Mouse (Mus musculus) limb, embryonic 12.5 days (tissue): ENCODE data around the gene Coro1b. TPM values are rescaled to one million over a fixed set of nuclear protein-coding genes. Genes with fewer than 3 reads are reported as not detected.
A peak's percentile ranks its signal among the peaks of the same experiment; 100 is the strongest.

Experiments used
- ATAC-seq: fragments of 200-750 bp; cut with Nextera tagmentation; 2 replicates; pipeline ENCODE4 v1.8.0; 2017; ENCODE audit warnings: low read depth, moderate TSS enrichment; ENCODE audit not compliant: insufficient number of reproducible peaks, insufficient read depth, low FRiP score, low TSS enrichment
- H3K27ac ChIP-seq: fragments of 300-500 bp; sonication (generic); 2 replicates; pipeline ENCODE4 v1.5.1; 2016; ENCODE audit warnings: mild to moderate bottlenecking, moderate library complexity
- H3K27me3 ChIP-seq: fragments of 300-500 bp; sonication (generic); 2 replicates; pipeline ENCODE4 v1.6.1; 2016; ENCODE audit warnings: mild to moderate bottlenecking, moderate library complexity
- H3K36me3 ChIP-seq: fragments of 300-500 bp; sonication (generic); 2 replicates; pipeline ENCODE4 v1.6.1; 2016; ENCODE audit warnings: mild to moderate bottlenecking, moderate library complexity
- H3K4me1 ChIP-seq: fragments of 300-500 bp; sonication (generic); replicated peaks from 2 replicates; pipeline ENCODE4 v1.6.1; 2016
- H3K4me2 ChIP-seq: fragments of 300-500 bp; sonication (generic); 2 replicates; pipeline ENCODE4 v1.6.1; 2016; ENCODE audit warnings: mild to moderate bottlenecking, moderate library complexity
- H3K4me3 ChIP-seq: fragments of 300-500 bp; sonication (generic); replicated peaks from 2 replicates; pipeline ENCODE4 v1.5.1; 2016; ENCODE audit warnings: mild to moderate bottlenecking
- H3K9ac ChIP-seq: fragments of 300-500 bp; sonication (generic); replicated peaks from 2 replicates; pipeline ENCODE4 v1.6.1; 2016; ENCODE audit warnings: mild to moderate bottlenecking, moderate library complexity
- H3K9me3 ChIP-seq: fragments of 300-500 bp; sonication (generic); 2 replicates; pipeline ENCODE4 v1.6.1; 2016; ENCODE audit warnings: mild to moderate bottlenecking, moderate library complexity
- WGBS: fragments of 180-500 bp; shearing (Covaris S2); methylation state at CpG from one replicate; pipeline ENCODE4 v1.1.7; 2016; 5-methylcytosine and 5-hydroxymethylcytosine counted together
- polyA plus RNA-seq: library from polyadenylated mRNA; unstranded; fragments of >200 nt; fragmentation: Nextera tagmentation; extraction: Ambion mirVana; gene quantifications from 2 replicates; pipeline ENCODE4 v1.2.1, GENCODE M21; 2016

Gene Coro1b
- polyA plus RNA-seq, 1 experiment from 2014 or later = 131 TPM

GRCm38 (mm10) chr19:4194021-4194724 is 45.8 kb downstream of the Coro1b start:
- peaks cover 39% of the 10 kb centered on the region for H3K4me1 ChIP-seq
- H3K9me3 ChIP-seq = no peaks in the 10 kb centered on the region
- peaks cover 61% of the 10 kb centered on the region for H3K36me3 ChIP-seq
- no peak for ATAC-seq
- 85% methylated on average over 8 of the region's 8 CpGs for WGBS
- no peaks in the 10 kb centered on the region for H3K27me3 ChIP-seq
- H3K9ac ChIP-seq = no peak overlapping the region
- no peak overlapping the region; the same call in 1 of the 2 replicates for H3K4me3 ChIP-seq
- H3K27ac ChIP-seq = no peak overlapping the region
- H3K4me2 ChIP-seq = no peak overlapping the region

- Histone ChIP-seq H3K9ac (no peak overlapping the region), H3K36me3 (peaks cover 69% of the 10 kb centered on the region), H3K27me3 (no peaks in the 10 kb centered on the region), H3K27ac (no peak overlapping the region), H3K4me3 (no peak overlapping the region), H3K9me3 (no peaks in the 10 kb centered on the region), H3K4me2 (no peak overlapping the region), H3K4me1 (peaks cover 42% of the 10 kb centered on the region)
- ATAC-seq = no peak
- WGBS = 83% methylated on average over 12 of the region's 12 CpGs
These were observed 46.6 kb downstream of the Coro1b start for GRCm38 (mm10) chr19:4194776-4195650.

- no peak for ATAC-seq
- peaks cover 73% of the 10 kb centered on the region for H3K36me3 ChIP-seq
- no peaks in the 10 kb centered on the region for H3K9me3 ChIP-seq
- WGBS = 64% methylated on average over 2 of the region's 2 CpGs
- H3K27me3 ChIP-seq = no peaks in the 10 kb centered on the region
- peaks cover 46% of the 10 kb centered on the region for H3K4me1 ChIP-seq
- H3K27ac ChIP-seq = no peak overlapping the region
- no peak overlapping the region for H3K9ac ChIP-seq
- no peak overlapping the region for H3K4me3 ChIP-seq
- H3K4me2 ChIP-seq = peak overlapping the region; percentile 6; the same call in 1 of the 2 replicates
These were observed 47.6 kb downstream of the Coro1b start for GRCm38 (mm10) chr19:4196048-4196447.

GRCm38 (mm10) chr19:4196548-4196947 is 48.1 kb downstream of the Coro1b start:
- Histone ChIP-seq H3K4me2 (peak overlapping the region; percentile 6), H3K9me3 (no peaks in the 10 kb centered on the region), H3K27me3 (no peaks in the 10 kb centered on the region), H3K4me1 (peaks cover 42% of the 10 kb centered on the region), H3K27ac (0 out of 2 replicates have a peak overlapping the region, but pooled peaks have one; percentile 42), H3K4me3 (no peak overlapping the region), H3K36me3 (peaks cover 73% of the 10 kb centered on the region), H3K9ac (no peak overlapping the region; the same call in 1 of the 2 replicates)
- WGBS = 16% methylated on average over 5 of the region's 5 CpGs
- ATAC-seq = no peak

- Histone ChIP-seq H3K9me3 (no peaks in the 10 kb centered on the region), H3K36me3 (peaks cover 73% of the 10 kb centered on the region), H3K4me1 (peaks cover 47% of the 10 kb centered on the region), H3K27me3 (no peaks in the 10 kb centered on the region), H3K4me3 (no peak overlapping the region), H3K4me2 (no peak overlapping the region), H3K9ac (no peak overlapping the region), H3K27ac (no peak overlapping the region)
- ATAC-seq = no peak
- 72% methylated on average over 3 of the region's 3 CpGs for WGBS
These were observed 48.8 kb downstream of the Coro1b start for GRCm38 (mm10) chr19:4197180-4197579.

- H3K36me3 ChIP-seq = peaks cover 39% of the 10 kb centered on the region
- peak; percentile 87 for ATAC-seq
- peaks cover 29% of the 10 kb centered on the region for H3K4me1 ChIP-seq
- WGBS = under 1% methylated on average over 34 of the region's 34 CpGs
- peak within 1 kb of the TSS; percentile 86 for H3K9ac ChIP-seq
- H3K27ac ChIP-seq = peak within 1 kb of the TSS; percentile 72
- no peaks in the 10 kb centered on the region for H3K9me3 ChIP-seq
- H3K4me3 ChIP-seq = peak within 1 kb of the TSS; percentile 71
- peaks cover 19% of the 10 kb centered on the region for H3K27me3 ChIP-seq
- H3K4me2 ChIP-seq = peak within 1 kb of the TSS; percentile 94
These were observed 53.0 kb downstream of the Coro1b start, which contains the start of gene Rad9a for GRCm38 (mm10) chr19:4201291-4201909. TSS of gene Rad9a (minus strand) at chr19:4201662.

- peaks cover 22% of the 10 kb centered on the region for H3K27me3 ChIP-seq
- WGBS = 37% methylated on average over 7 of the region's 7 CpGs
- 0 out of 2 replicates have a peak overlapping the region, but pooled peaks have one; percentile 29 for H3K27ac ChIP-seq
- peaks cover 22% of the 10 kb centered on the region for H3K4me1 ChIP-seq
- peak overlapping the region; percentile 86 for H3K9ac ChIP-seq
- peak overlapping the region; percentile 71 for H3K4me3 ChIP-seq
- peaks cover 32% of the 10 kb centered on the region for H3K36me3 ChIP-seq
- no peaks in the 10 kb centered on the region for H3K9me3 ChIP-seq
- no peak for ATAC-seq
- peak overlapping the region; percentile 94 for H3K4me2 ChIP-seq
These were observed 53.7 kb downstream of the Coro1b start for GRCm38 (mm10) chr19:4202149-4202548.

GRCm38 (mm10) chr19:4203148-4203547 is 54.7 kb downstream of the Coro1b start:
- no peak for ATAC-seq
- Histone ChIP-seq H3K27ac (no peak overlapping the region), H3K9me3 (no peaks in the 10 kb centered on the region), H3K4me3 (no peak overlapping the region), H3K27me3 (peaks cover 22% of the 10 kb centered on the region), H3K36me3 (peaks cover 22% of the 10 kb centered on the region), H3K4me2 (no peak overlapping the region), H3K9ac (no peak overlapping the region), H3K4me1 (peaks cover 22% of the 10 kb centered on the region)
- 56% methylated on average over 3 of the region's 3 CpGs for WGBS

Other genes with a start within 250 kb of the Coro1b start
- 41.3 and 47.0 TPM in 2 replicates for gene Tcirg1, start 241.5 kb upstream of the Coro1b start, polyA plus RNA-seq
- gene Ndufs8, start 235.8 kb upstream of the Coro1b start, polyA plus RNA-seq = 242 and 257 TPM in 2 replicates
- gene Aldh3b1, start 218.8 kb upstream of the Coro1b start, polyA plus RNA-seq = 0.60 and 0.65 TPM in 2 replicates
- gene Unc93b1, start 213.4 kb upstream of the Coro1b start, polyA plus RNA-seq = 11.7 and 12.1 TPM in 2 replicates
- not detected in 2 replicates for gene Aldh3b3, start 190.0 kb upstream of the Coro1b start, polyA plus RNA-seq
- gene Aldh3b2, start 176.3 kb upstream of the Coro1b start, polyA plus RNA-seq = 2.7 and 3.6 TPM in 2 replicates
- gene Acy3, start 162.0 kb upstream of the Coro1b start, polyA plus RNA-seq = 3.6 and 3.7 TPM in 2 replicates
- not detected in 2 replicates for gene Tbx10, start 155.9 kb upstream of the Coro1b start, polyA plus RNA-seq
- gene Nudt8, start 148.0 kb upstream of the Coro1b start, polyA plus RNA-seq = 30.8 and 31.5 TPM in 2 replicates
- gene Gm49405, start 148.0 kb upstream of the Coro1b start, polyA plus RNA-seq = 4.6 and 5.5 TPM in 2 replicates
- gene Doc2g, start 145.3 kb upstream of the Coro1b start, polyA plus RNA-seq = 6.8 and 7.6 TPM in 2 replicates
- gene Ndufv1, start 135.8 kb upstream of the Coro1b start, polyA plus RNA-seq = 180 and 201 TPM in 2 replicates
- 476 and 504 TPM in 2 replicates for gene Gstp1, start 110.6 kb upstream of the Coro1b start, polyA plus RNA-seq
- gene Gstp2, start 102.6 kb upstream of the Coro1b start, polyA plus RNA-seq = 1.8 and 10.6 TPM in 2 replicates
- not detected in 2 replicates for gene Gstp3, start 89.0 kb upstream of the Coro1b start, polyA plus RNA-seq
- not detected in 2 replicates for gene Cabp2, start 67.0 kb upstream of the Coro1b start, polyA plus RNA-seq
- 66.9 and 67.1 TPM in 2 replicates for gene Cdk2ap2, start 51.4 kb upstream of the Coro1b start, polyA plus RNA-seq
- 11.6 and 13.0 TPM in 2 replicates for gene Pitpnm1, start 48.6 kb upstream of the Coro1b start, polyA plus RNA-seq
- 86.5 and 87.5 TPM in 2 replicates for gene Aip, start 22.8 kb upstream of the Coro1b start, polyA plus RNA-seq
- not detected in 2 replicates for gene Gpr152, start 8.8 kb upstream of the Coro1b start, polyA plus RNA-seq
- gene Cabp4, start 4.6 kb upstream of the Coro1b start, polyA plus RNA-seq = 0.12 and 0.14 TPM in 2 replicates
- 1.3 and 1.4 TPM in 2 replicates for gene Ptprcap, start 5.0 kb downstream of the Coro1b start, polyA plus RNA-seq
- 63.3 and 69.4 TPM in 2 replicates for gene Rps6kb2, start 14.7 kb downstream of the Coro1b start, polyA plus RNA-seq
- gene Carns1, start 26.9 kb downstream of the Coro1b start, polyA plus RNA-seq = 2.3 and 3.1 TPM in 2 replicates
- gene Tbc1d10c, start 42.7 kb downstream of the Coro1b start, polyA plus RNA-seq = 0.60 and 1.5 TPM in 2 replicates
- gene Ppp1ca, start 43.4 kb downstream of the Coro1b start, polyA plus RNA-seq = 834 and 845 TPM in 2 replicates
- 38.4 and 44.9 TPM in 2 replicates for gene Rad9a, start 53.0 kb downstream of the Coro1b start, polyA plus RNA-seq
- gene Clcf1, start 65.6 kb downstream of the Coro1b start, polyA plus RNA-seq = 8.6 and 9.1 TPM in 2 replicates
- not detected in 2 replicates for gene AC109138.7, start 65.7 kb downstream of the Coro1b start, polyA plus RNA-seq
- 13.8 and 16.2 TPM in 2 replicates for gene Pold4, start 83.3 kb downstream of the Coro1b start, polyA plus RNA-seq
- 9.1 and 11.6 TPM in 2 replicates for gene Ssh3, start 120.6 kb downstream of the Coro1b start, polyA plus RNA-seq
- gene Ankrd13d, start 134.5 kb downstream of the Coro1b start, polyA plus RNA-seq = 12.6 and 12.9 TPM in 2 replicates
- gene Grk2, start 157.6 kb downstream of the Coro1b start, polyA plus RNA-seq = 15.6 and 16.1 TPM in 2 replicates
- 56.3 and 63.9 TPM in 2 replicates for gene Kdm2a, start 249.7 kb downstream of the Coro1b start, polyA plus RNA-seq